10 mouse cellular contexts compared by ENCODE assay signal in genomic region chr3:32826701-32827100, GRCm38 (mm10). TPM values are rescaled to one million over a fixed set of nuclear protein-coding genes. Genes with fewer than 3 reads are reported as not detected.
A peak's percentile ranks its signal among the peaks of the same experiment; 100 is the strongest.
DNase-seq lines count a peak whose midpoint lies in the region; ATAC-seq and TF ChIP-seq lines count a peak whose summit lies in the region.
"Had no signal": no experiment of that assay in that cellular context is flagged by ENCODE, and none has a peak within 500 bp of the region (broad histone marks: within the 10 kb centered on the region; RNA-seq: fewer than 3 reads in every experiment).

No protein-coding gene starts in this region.

- H3K4me3 ChIP-seq in lung, embryonic 16.5 days (ENCODE audit: low read length) = no peak overlapping the region
- H3K4me3 ChIP-seq in lung, adult 2 months (replicated peaks; ENCODE audit: extremely low read depth, low read depth, low read length) = no peak overlapping the region
- H3K4me3 ChIP-seq: heart, embryonic 13.5 days; neural tube, embryonic 12.5 days had no signal

- H3K36me3 ChIP-seq in lung, embryonic 16.5 days (ENCODE audit: control insufficient read depth, insufficient read depth, low read length) = no peaks in the 10 kb centered on the region
- H3K36me3 ChIP-seq: neural tube, embryonic 12.5 days had no signal

- peaks cover 12% of the 10 kb centered on the region for H3K4me1 ChIP-seq in lung, embryonic 16.5 days (replicated peaks; ENCODE audit: control insufficient read depth, insufficient read depth, low read length)
- no peaks in the 10 kb centered on the region for H3K4me1 ChIP-seq in lung, adult 2 months (ENCODE audit: control insufficient read depth, insufficient read depth, low read length)

- WGBS in lung, embryonic 16.5 days = 58% methylated on average over 6 of the region's 6 CpGs
- WGBS in lung, adult 2 months = 48% methylated on average over 6 of the region's 6 CpGs

- H3K4me2 ChIP-seq in lung, embryonic 16.5 days (ENCODE audit: low read depth, low read length) = no peak overlapping the region
- H3K4me2 ChIP-seq: heart, embryonic 13.5 days; neural tube, embryonic 12.5 days had no signal

- no peak overlapping the region for H3K27ac ChIP-seq in lung, embryonic 16.5 days (ENCODE audit: low read length)
- H3K27ac ChIP-seq: heart, embryonic 13.5 days; neural tube, embryonic 12.5 days had no signal

- peak; percentile 23; the same call in 1 of the 2 replicates for ATAC-seq in lung, embryonic 16.5 days (ENCODE audit: low read depth)

- no peaks in the 10 kb centered on the region for H3K27me3 ChIP-seq in lung, embryonic 16.5 days (ENCODE audit: control insufficient read depth, insufficient read depth, low read depth, low read length)
- H3K27me3 ChIP-seq: heart, embryonic 13.5 days; neural tube, embryonic 12.5 days had no signal

- TF ChIP-seq POLR2A in lung, adult 2 months (IDR thresholded peaks at IDR 0.05; ENCODE audit: borderline replicate concordance, extremely low read depth, low read depth, low read length) = no peak

- no peaks in the 10 kb centered on the region for H3K9me3 ChIP-seq in lung, embryonic 16.5 days (ENCODE audit: control insufficient read depth, low read length)
- H3K9me3 ChIP-seq: heart, embryonic 13.5 days; neural tube, embryonic 12.5 days had no signal

- TF ChIP-seq CTCF in lung, adult 2 months (IDR thresholded peaks at IDR 0.05; ENCODE audit: insufficient read depth, low read length) = no peak

- no peak for DNase-seq in lung, adult 2 months
- peak; percentile 43 to 59 for DNase-seq in cerebellum, postnatal 25 days
- DNase-seq in layer of hippocampus, adult 18-20 months (ENCODE audit: low spot score in 2 of 2) = peak; percentile 60 to 79
- peak; percentile 48 to 63 for DNase-seq in right cerebral cortex, adult 2 months (ENCODE audit: low spot score in 2 of 2)
- DNase-seq in ovary, postnatal 14 days (ENCODE audit: low spot score) = no peak
- no peak for DNase-seq in thymus, postnatal 4 days
- DNase-seq: lung, postnatal 36 days had no signal

- H3K9ac ChIP-seq in lung, embryonic 16.5 days (ENCODE audit: low read length) = no peak overlapping the region
- H3K9ac ChIP-seq: heart, embryonic 13.5 days; neural tube, embryonic 12.5 days had no signal

RNA-seq across cellular contexts. Expression of gene Usp13, which starts 9.4 kb away (rescaled TPM):
- polyA plus RNA-seq in lung, embryonic 16.5 days (2015; fragmentation: Nextera tagmentation; extraction: Ambion mirVana) = 7.0 and 7.2 TPM in 2 replicates
- 3.3 and 5.5 TPM in 2 replicates for polyA plus RNA-seq in lung, adult 2 months (2012; rRNA removed)
- total RNA-seq in layer of hippocampus, adult 18-20 months (2021) = 10 to 100 TPM; 20.2 to 20.4 TPM

Comparison
In these comparisons a context has a peak if more than half of its experiments do, and no peak if none do; other contexts are left out.
1. DNase-seq: peak in cerebellum, postnatal 25 days (2 of 2), layer of hippocampus, adult 18-20 months (2 of 2) and right cerebral cortex, adult 2 months (2 of 2); none in lung, adult 2 months (single experiment), ovary, postnatal 14 days (single experiment) and thymus, postnatal 4 days (single experiment).